Mouse (Mus musculus): ENCODE measurements around the gene Tmem190.
"Not testable (repeated sequence)": the region's sequence is repeated elsewhere in the genome, so short reads cannot be mapped to it uniquely, and the experiment has no call there.

Tmem190 gene

DNA sequence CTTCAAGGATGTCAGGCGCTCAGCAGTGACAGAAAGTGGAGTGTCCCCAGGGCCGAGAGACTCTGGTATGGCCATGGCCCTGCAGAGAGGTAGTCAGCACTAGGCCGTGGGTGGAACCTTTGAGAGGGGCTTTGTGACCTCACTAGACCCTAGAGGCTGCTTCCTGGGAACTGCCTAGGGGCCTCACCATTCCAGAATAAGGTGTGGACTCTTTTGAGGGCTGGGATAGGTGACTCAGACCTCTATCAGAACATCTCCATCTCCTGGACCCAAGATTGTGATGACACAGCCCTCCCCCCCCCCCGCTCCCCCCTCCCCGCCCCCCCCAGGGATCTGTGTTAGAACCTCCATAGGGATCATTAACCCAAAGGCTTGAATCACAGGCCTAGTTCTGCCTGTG is 11.5 kb upstream of the Tmem190 start, which contains the start of gene Fam71e2:
Gene Fam71e2 (minus strand): TSS at position 101 of the 400 bp plus-strand sequence.
- no peak for DNase-seq (ENCODE audit: low read depth in 1 of 2, low spot score in 2 of 2)

GRCm38 (mm10) chr7:4776131-4776530 is 6.6 kb upstream of the Tmem190 start:
- no peak for DNase-seq (ENCODE audit: low read depth in 1 of 2, low spot score in 2 of 2)

DNA sequence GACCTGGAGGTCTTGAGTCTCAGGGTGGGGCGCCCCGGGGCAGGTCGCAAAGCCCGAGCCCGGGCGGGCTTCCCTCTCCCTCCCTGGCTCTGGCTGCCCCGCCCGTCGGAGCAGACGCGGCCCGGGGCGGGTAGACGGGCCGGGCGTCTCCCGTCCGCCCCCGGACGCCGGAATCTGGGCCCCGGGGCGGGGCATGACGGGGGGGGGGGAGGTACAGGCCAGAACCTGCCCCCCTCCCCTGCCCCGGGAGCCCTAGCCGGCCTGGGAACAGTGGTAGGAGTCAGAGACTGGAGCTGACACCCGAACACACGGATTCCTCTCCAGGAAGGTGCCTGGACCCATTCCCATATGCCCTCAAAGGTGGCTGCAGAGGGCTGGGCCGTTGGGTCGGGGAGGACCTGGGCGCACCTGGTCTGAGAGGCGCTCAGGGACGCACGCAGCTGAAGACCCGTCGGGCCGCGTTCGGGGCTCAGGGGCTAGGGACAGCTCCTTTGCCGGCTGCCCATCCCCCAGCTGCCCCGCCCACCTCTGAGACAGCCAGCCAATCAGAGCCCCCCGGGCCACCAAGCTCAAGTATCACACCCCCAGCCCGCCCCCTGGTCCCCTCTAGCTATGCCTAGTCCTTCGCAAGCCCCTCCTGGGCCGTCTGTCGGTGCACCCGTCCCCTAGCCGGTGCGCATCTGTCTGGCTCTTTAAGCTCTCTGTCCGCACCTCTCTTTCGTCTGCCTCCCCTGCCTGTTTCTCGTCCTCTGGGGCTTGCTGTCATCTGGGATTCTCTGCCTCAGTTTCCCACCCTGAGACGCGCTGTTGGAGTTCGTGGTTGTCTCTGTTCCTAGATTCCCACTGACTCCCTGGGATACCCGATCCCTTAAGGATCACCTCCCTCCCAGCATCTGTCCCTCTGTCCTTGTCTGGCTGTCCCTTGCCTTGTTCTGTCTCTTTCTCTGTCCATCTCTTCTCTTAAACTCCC is 5.6 kb upstream of the Tmem190 start:
- DNase-seq (ENCODE audit: low read depth in 1 of 2, low spot score in 2 of 2) = no peak

GRCm38 (mm10) chr7:4777851-4778637 is 4.7 kb upstream of the Tmem190 start:
- no peak for DNase-seq (ENCODE audit: low read depth in 1 of 2, low spot score in 2 of 2)

- DNase-seq (ENCODE audit: low read depth in 1 of 2, low spot score in 2 of 2) = no peak
These were observed 2.8 kb upstream of the Tmem190 start for GRCm38 (mm10) chr7:4779921-4780320.

GRCm38 (mm10) chr7:4782130-4782529 is 607 bp upstream of the Tmem190 start:
- no peak for DNase-seq (ENCODE audit: low read depth in 1 of 2, low spot score in 2 of 2)

DNA sequence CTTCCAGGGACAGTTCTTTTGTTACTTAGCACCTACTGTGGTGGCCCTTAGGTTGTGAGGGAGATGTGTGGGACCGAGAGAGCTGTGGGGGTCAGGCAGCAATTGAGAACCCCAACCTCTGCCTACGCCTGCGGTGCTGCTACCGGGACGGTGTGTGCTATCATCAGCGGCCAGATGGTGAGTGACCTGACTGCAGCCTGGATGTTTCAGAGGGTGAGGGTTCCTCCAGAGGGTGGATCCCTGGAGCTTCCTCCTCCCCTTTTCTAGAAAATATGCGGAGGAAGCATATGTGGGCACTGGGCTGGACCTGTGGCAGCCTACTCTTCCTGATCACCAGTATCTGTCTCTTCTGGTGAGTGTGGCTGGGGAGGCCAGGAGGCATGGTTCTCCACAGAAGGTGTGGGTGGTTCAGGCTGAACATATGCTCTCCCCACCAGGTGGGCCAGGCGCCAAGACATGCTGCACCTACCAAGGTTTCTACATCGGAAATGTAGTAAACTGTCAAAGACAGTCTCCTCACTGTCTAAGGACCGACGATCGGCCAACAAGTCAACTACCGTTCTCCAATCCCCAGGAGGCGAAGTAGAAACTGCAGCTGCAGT is 1.0 kb downstream of the Tmem190 start:
- no peak for DNase-seq (ENCODE audit: low read depth in 1 of 2, low spot score in 2 of 2)

DNA sequence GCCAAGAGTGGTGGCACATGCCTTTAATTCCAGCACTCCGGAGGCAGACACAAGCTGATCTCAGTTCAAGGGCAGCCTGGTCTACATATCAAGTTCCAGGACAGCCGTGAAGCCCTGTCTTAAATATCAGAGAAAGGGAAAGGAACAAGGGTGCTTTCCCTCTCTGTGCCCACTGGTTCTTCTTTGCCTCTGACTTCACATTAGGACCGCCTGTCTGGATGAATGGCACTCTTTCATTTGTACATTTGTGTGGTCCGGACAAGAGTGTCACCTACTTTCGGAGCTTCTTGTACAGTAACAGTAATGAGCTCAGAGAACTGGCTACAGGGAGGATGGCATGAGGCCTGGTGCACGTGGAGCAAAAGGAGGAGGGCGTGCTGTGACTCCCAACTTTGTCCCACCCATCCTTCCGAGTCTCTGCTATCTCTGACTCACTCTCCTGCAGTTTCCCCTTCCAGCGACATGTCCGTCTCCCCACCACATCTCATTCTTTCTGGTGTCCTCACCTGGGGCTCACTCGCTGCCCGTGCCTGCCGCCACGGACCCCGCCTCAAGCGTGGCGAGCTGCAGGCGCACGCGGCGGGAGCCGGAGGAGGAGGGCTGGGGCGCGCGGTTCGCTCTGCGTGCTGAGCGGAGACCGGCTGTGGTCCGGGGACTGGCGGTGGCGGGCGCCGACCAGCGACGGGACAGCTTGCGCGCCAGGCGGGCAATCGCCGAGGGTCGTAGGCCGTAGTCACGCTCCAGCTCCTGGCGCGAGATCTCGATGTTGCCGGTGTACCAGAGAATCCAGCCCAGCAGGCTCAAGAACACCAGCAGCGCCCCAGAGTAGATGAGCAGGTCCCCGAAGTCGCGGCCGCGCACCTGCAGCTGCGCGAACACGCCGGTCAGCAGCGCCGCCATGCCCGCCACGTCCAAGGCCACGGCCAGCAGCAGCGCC is 6.0 kb downstream of the Tmem190 start:
- DNase-seq (ENCODE audit: low read depth in 1 of 2, low spot score in 2 of 2) = no peak

DNA sequence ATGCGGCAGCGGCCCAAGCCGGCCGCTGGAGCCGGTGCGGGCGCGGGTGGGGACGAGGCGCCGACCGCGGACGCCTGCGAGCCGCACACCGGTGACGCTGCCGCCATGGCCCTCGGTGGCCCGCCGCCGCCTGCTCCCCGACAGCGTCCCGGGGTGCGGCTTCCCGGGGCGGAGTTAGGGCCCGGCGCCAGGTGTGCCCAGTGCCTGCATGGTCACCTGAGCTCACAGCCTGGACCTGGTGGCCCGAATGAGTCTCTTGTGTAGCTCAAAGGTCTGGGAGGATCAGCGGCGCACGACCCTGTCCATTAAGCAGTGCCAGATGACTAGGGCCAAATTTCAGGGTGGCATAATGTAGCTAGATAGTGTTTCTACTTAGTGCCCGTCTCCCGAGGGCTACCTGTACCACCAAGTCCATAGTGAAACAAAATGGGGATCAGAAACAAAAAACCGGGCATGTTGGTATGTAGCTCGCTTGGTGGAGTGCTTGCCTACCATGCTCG is 6.7 kb downstream of the Tmem190 start, which contains the start of gene Tmem238:
Gene Tmem238 (minus strand): TSS at position 221 of the 500 bp plus-strand sequence.
- no peak for DNase-seq (ENCODE audit: low read depth in 1 of 2, low spot score in 2 of 2)

DNA sequence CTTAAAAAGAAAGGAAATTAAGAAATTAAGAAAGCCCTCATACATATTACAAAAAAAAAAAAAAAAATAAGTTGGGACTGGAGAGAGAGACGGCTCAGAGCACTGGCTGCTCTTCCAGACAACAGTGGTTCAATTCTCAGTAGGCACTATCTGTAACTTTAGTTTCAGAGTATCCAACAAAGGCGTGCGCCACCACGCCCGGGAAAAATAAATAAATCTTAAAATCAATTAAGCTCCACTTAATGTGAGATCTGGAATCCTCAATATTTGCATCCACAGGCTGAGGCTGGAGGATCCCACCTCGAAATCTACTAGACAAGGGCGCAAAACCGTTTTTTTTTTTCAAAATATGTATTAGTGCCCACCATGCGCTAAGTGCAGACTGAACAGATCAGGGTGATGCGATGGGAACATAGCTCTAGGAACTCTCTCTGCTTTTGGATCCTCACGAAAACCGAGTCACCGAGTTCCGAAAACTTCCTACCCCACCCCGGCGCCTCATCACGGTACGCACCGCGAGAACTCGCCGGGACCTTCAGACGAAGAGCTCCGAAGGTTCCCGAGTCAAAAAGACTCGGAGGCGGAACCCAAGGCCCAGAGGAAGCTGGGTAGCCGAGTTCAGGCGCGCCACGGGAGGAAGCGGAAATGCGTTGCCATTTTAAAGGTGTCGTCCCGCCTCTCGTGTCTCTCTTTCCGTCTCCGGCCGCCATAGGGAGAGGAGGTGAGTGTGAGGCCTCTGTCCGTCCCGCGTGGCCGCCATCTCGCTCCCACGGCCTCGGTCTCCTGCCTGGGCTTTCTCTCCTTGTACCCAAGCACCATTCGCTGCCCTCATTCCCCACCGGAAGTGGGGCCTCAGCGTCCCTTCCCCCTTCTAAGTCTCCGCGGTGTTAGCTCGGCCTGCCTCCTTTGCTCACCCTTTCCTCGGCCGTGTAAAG is 9.8 kb downstream of the Tmem190 start, which contains the start of gene Rpl28:
Gene Rpl28 (plus strand): TSS at position 597 of the 935 bp plus-strand sequence.
- DNase-seq (ENCODE audit: low read depth in 1 of 2, low spot score in 2 of 2) = peak; percentile 85 to 90

DNA sequence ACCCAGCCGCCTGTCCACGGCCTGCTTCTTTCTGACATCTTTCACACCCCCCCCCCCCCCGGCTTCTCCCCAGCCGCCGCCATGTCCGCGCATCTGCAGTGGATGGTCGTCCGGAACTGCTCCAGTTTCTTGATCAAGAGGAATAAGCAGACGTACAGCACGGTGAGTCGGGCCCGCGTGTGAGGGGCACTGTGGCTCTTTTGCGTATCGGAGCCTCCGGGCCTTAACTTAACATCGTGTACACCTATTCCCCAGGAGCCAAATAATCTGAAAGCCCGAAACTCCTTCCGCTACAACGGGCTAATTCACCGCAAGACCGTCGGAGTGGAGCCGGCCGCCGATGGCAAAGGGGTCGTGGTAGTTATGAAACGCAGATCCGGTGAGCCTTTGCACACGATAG is 10.5 kb downstream of the Tmem190 start:
- DNase-seq (ENCODE audit: low read depth in 1 of 2, low spot score in 2 of 2) = not testable (repeated sequence)

- no peak for DNase-seq (ENCODE audit: low read depth in 1 of 2, low spot score in 2 of 2)
These were observed 10.9 kb downstream of the Tmem190 start for GRCm38 (mm10) chr7:4793674-4794073.

DNA sequence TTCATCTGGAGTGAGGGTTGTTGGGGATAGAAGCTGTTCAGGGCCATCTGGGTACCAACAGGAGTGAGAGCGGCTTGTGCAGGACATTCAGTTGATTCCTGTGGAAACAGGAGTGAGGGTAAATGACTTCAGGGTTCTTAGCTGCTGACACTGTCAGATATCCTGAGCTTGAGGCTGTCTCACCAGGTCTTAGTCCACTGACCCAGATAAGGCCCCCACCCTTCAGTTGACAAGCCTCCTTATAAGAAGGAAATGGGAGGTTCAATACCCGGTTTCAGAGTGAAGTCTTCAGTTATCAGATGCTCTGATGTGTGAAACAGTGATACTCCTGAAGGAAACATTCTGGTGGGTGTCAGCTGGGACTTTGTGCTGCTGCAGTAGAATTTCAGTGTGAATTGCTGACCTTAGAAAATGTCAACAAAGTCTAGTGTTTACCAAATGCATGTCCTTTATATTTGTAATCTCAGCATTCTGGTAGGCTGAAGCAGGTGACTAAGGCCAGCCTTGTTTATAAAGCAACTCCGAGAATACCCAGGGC is 12.0 kb downstream of the Tmem190 start:
- no peak for DNase-seq (ENCODE audit: low read depth in 1 of 2, low spot score in 2 of 2)

GRCm38 (mm10) chr7:4795767-4796433 is 13.2 kb downstream of the Tmem190 start:
- no peak for DNase-seq (ENCODE audit: low read depth in 1 of 2, low spot score in 2 of 2)

GRCm38 (mm10) chr7:4802247-4802646 is 19.5 kb downstream of the Tmem190 start:
- no peak for DNase-seq (ENCODE audit: low read depth in 1 of 2, low spot score in 2 of 2)

GRCm38 (mm10) chr7:4806716-4807115 is 24.0 kb downstream of the Tmem190 start:
- DNase-seq (ENCODE audit: low read depth in 1 of 2, low spot score in 2 of 2) = no peak

DNA sequence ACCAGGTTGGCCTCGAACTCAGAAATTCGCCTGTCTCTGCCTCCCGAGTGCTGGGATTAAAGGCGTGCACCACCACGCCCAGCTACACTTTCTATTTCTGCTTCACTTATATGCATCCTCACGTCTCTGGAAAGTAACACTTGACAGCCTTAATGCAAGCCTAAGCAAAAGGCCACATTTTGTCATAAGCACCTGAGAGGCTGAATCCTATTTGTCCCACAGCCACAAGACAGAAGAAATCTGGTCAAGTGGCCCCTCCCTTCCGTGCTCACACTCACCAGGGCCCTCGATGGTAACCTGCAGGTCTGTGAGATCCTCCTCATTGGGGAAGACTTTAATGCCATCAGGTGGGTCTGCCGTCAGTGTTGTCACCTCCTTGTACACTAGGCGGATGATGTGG is 28.4 kb downstream of the Tmem190 start:
- not testable (repeated sequence) for DNase-seq (ENCODE audit: low read depth in 1 of 2, low spot score in 2 of 2)

- no peak for DNase-seq (ENCODE audit: low read depth in 1 of 2, low spot score in 2 of 2)
These were observed 29.1 kb downstream of the Tmem190 start for GRCm38 (mm10) chr7:4811842-4812302.
